Mouse (Mus musculus) macrophage (primary cell): ENCODE measurements around the gene 1700029P11Rik. TPM values are rescaled to one million over a fixed set of nuclear protein-coding genes. Genes with fewer than 3 reads are reported as not detected.

Source experiments
- H3K27ac ChIP-seq: fragments of 350-480 bp; formaldehyde crosslinking; 2 replicates; pipeline ENCODE4 v1.9.0; 2021
- H3K36me3 ChIP-seq: fragments of 350-480 bp; formaldehyde crosslinking; 2 replicates; pipeline ENCODE4 v1.9.0; 2021; ENCODE audit errors: inconsistent target
- H3K4me3 ChIP-seq: fragments of 350-480 bp; formaldehyde crosslinking; 2 replicates; pipeline ENCODE4 v1.9.0; 2021; ENCODE audit errors: inconsistent target
- H3K79me2 ChIP-seq: fragments of 350-480 bp; formaldehyde crosslinking; 2 replicates; pipeline ENCODE4 v1.9.0; 2021; ENCODE audit errors: inconsistent target
- WGBS: methylation state at CpG from one replicate; pipeline ENCODE4 v1.1.7; 2026; ENCODE audit warnings: inconsistent platforms; ENCODE audit not compliant: missing documents; 5-methylcytosine and 5-hydroxymethylcytosine counted together
- polyA plus RNA-seq: library from polyadenylated mRNA; stranded (reverse); fragments of 250-400 nt; gene quantifications from 3 replicates; pipeline ENCODE4 v1.2.4, GENCODE M21; 2018; ENCODE audit warnings: inconsistent platforms
- total RNA-seq, 78 experiments: library from RNA; depleted of rRNA; stranded (reverse); fragments of 250-400 nt; gene quantifications; 1 replicate in 9 of 78; 2 replicates in 24 of 78; 3 replicates in 43 of 78; 4 replicates in 2 of 78; pipeline ENCODE4 v1.2.4; 2018; ENCODE audit warnings: inconsistent platforms in 56 of 78

Gene 1700029P11Rik
- not detected for total RNA-seq (2018; cell fraction: chromatin; rRNA removed)
- not detected for total RNA-seq (2018; cell fraction: cytosol; rRNA removed)
- not detected for total RNA-seq (2018; cell fraction: nucleus; rRNA removed)
- not detected in 3 replicates for polyA plus RNA-seq

- H3K36me3 ChIP-seq = no peaks in the 10 kb centered on the region
- 91% methylated on average over 13 of the region's 23 CpGs for WGBS
- no peaks in the 10 kb centered on the region for H3K79me2 ChIP-seq
- no peak within 1 kb of the TSS for H3K27ac ChIP-seq
- no peak within 1 kb of the TSS for H3K4me3 ChIP-seq
Measured at GRCm38 (mm10) chr15:81980321-81980720, at the start of gene 1700029P11Rik. Gene 1700029P11Rik (plus strand): TSS chr15:81980540.

GRCm38 (mm10) chr15:81932951-81933470 lies 47.3 kb upstream of the 1700029P11Rik start:
- Histone ChIP-seq H3K79me2 (no peaks in the 10 kb centered on the region), H3K36me3 (no peaks in the 10 kb centered on the region), H3K4me3 (no peak overlapping the region), H3K27ac (peak overlapping the region; percentile 46; the same call in 1 of the 2 replicates)
- 54% methylated on average over 12 of the region's 12 CpGs for WGBS

GRCm38 (mm10) chr15:81933986-81934385 lies 46.4 kb upstream of the 1700029P11Rik start:
- no peaks in the 10 kb centered on the region for H3K36me3 ChIP-seq
- WGBS = 8% methylated on average over 1 of the region's 1 CpGs

GRCm38 (mm10) chr15:81935869-81936637 lies 44.3 kb upstream of the 1700029P11Rik start:
- Histone ChIP-seq H3K79me2 (no peaks in the 10 kb centered on the region), H3K4me3 (no peak overlapping the region), H3K27ac (no peak overlapping the region), H3K36me3 (no peaks in the 10 kb centered on the region)
- 63% methylated on average over 6 of the region's 7 CpGs for WGBS

More at GRCm38 (mm10) chr15:81933986-81934385, 46.4 kb upstream of the 1700029P11Rik start:
- no peak overlapping the region for H3K4me3 ChIP-seq
- peak overlapping the region; percentile 46 for H3K27ac ChIP-seq
- no peaks in the 10 kb centered on the region for H3K79me2 ChIP-seq

- Histone ChIP-seq H3K27ac (no peak within 1 kb of the TSS), H3K36me3 (no peaks in the 10 kb centered on the region), H3K4me3 (no peak within 1 kb of the TSS), H3K79me2 (no peaks in the 10 kb centered on the region)
- WGBS = 65% methylated on average over 10 of the region's 12 CpGs
Measured at GRCm38 (mm10) chr15:81936679-81937078, 43.7 kb upstream of the 1700029P11Rik start, which contains the start of gene Csdc2. Gene Csdc2 (plus strand): TSS chr15:81936759.

GRCm38 (mm10) chr15:81937098-81937972 lies 43.0 kb upstream of the 1700029P11Rik start:
- Histone ChIP-seq H3K36me3 (no peaks in the 10 kb centered on the region), H3K4me3 (no peak overlapping the region), H3K79me2 (no peaks in the 10 kb centered on the region), H3K27ac (no peak overlapping the region)
- 50% methylated on average over 16 of the region's 19 CpGs for WGBS

GRCm38 (mm10) chr15:81938246-81938645 lies 42.1 kb upstream of the 1700029P11Rik start:
- Histone ChIP-seq H3K79me2 (no peaks in the 10 kb centered on the region), H3K36me3 (no peaks in the 10 kb centered on the region), H3K27ac (0 out of 2 replicates have a peak overlapping the region, but pooled peaks have one; percentile 8), H3K4me3 (no peak overlapping the region)
- WGBS = 56% methylated on average over 2 of the region's 2 CpGs

GRCm38 (mm10) chr15:81939157-81939715 lies 41.1 kb upstream of the 1700029P11Rik start:
- Histone ChIP-seq H3K79me2 (no peaks in the 10 kb centered on the region), H3K36me3 (no peaks in the 10 kb centered on the region), H3K4me3 (no peak overlapping the region), H3K27ac (no peak overlapping the region)
- 93% methylated on average over 10 of the region's 10 CpGs for WGBS

- Histone ChIP-seq H3K27ac (no peak overlapping the region), H3K36me3 (no peaks in the 10 kb centered on the region), H3K79me2 (no peaks in the 10 kb centered on the region), H3K4me3 (no peak overlapping the region)
- 98% methylated on average over 4 of the region's 4 CpGs for WGBS
Measured at GRCm38 (mm10) chr15:81939774-81940173, 40.6 kb upstream of the 1700029P11Rik start.

GRCm38 (mm10) chr15:81940219-81940618 lies 40.1 kb upstream of the 1700029P11Rik start:
- no peaks in the 10 kb centered on the region for H3K79me2 ChIP-seq
- H3K4me3 ChIP-seq = no peak overlapping the region
- H3K27ac ChIP-seq = no peak overlapping the region
- 92% methylated on average over 5 of the region's 5 CpGs for WGBS
- no peaks in the 10 kb centered on the region for H3K36me3 ChIP-seq

- H3K79me2 ChIP-seq = no peaks in the 10 kb centered on the region
- no peak overlapping the region for H3K27ac ChIP-seq
- WGBS = 96% methylated on average over 2 of the region's 2 CpGs
- H3K4me3 ChIP-seq = no peak overlapping the region
- no peaks in the 10 kb centered on the region for H3K36me3 ChIP-seq
Measured at GRCm38 (mm10) chr15:81941010-81941409, 39.3 kb upstream of the 1700029P11Rik start.

- WGBS = 58% methylated on average over 9 of the region's 9 CpGs
- Histone ChIP-seq H3K27ac (no peak overlapping the region), H3K79me2 (no peaks in the 10 kb centered on the region), H3K4me3 (no peak overlapping the region), H3K36me3 (no peaks in the 10 kb centered on the region)
Measured at GRCm38 (mm10) chr15:81943176-81943749, 37.1 kb upstream of the 1700029P11Rik start.

- no peaks in the 10 kb centered on the region for H3K36me3 ChIP-seq
- H3K27ac ChIP-seq = no peak overlapping the region
- no peak overlapping the region for H3K4me3 ChIP-seq
- WGBS = 86% methylated on average over 10 of the region's 10 CpGs
- H3K79me2 ChIP-seq = no peaks in the 10 kb centered on the region
Measured at GRCm38 (mm10) chr15:81949076-81949475, 31.3 kb upstream of the 1700029P11Rik start.
